Mouse (Mus musculus): ENCODE measurements around the gene Plppr1. TPM values are rescaled to one million over a fixed set of nuclear protein-coding genes. Genes with fewer than 3 reads are reported as not detected.

The Plppr1 gene
- polyA plus RNA-seq, 1 experiment from 2014 or later, result 0.13 TPM

DNA sequence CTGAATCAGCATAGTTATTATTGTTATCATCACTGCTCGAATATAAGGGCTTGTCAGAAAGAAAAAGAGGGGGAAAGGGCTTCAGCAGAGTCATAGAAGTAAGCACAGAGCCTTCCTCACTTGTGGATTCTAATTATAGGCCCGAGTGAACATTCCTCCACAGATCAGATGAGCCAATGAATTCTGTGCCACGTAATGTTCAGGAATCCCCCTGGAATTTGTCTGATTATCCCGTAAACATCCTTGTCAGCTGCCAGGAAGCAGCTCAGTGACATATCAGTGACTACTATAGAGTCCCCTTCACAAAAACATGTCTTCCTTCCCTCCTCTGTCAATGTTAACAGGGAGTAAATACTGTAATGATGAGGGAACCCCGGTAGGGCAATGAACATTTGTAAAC lies 50.9 kb downstream of the Plppr1 start:
- DNase-seq (ENCODE audit: low spot score), result no peak

DNA sequence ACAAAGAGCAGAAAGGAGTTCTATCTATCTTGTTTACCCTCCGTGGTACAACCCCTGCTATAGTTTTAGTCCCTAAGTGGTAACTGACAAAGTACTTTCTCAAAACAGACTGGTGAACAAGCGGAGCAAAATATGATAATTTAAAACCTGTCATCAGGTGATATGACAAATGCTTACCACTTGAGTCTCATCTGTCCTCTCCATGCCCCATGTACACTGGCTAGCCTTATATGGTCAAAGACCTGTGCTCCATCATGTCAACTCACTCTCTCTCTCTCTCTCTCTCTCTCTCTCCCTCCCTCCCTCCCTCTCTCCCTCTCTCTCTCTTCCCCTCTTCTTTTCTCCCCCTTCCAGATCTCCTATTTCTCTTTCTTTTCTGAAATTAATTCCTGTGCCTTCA lies 59.8 kb downstream of the Plppr1 start:
- no peak for DNase-seq (ENCODE audit: low spot score)

- no peak for DNase-seq (ENCODE audit: low spot score)
These were observed 85.7 kb downstream of the Plppr1 start for GRCm38 (mm10) chr4:49144798-49145197.

- DNase-seq (ENCODE audit: low spot score), result no peak
These were observed 89.7 kb downstream of the Plppr1 start for GRCm38 (mm10) chr4:49148775-49149174.

- no peak for DNase-seq (ENCODE audit: low spot score)
These were observed 90.2 kb downstream of the Plppr1 start for GRCm38 (mm10) chr4:49149251-49149650.

GRCm38 (mm10) chr4:49153849-49154248 lies 94.8 kb downstream of the Plppr1 start:
- peak; percentile 22 for DNase-seq (ENCODE audit: low spot score)

- no peak for DNase-seq (ENCODE audit: low spot score)
These were observed 97.7 kb downstream of the Plppr1 start for GRCm38 (mm10) chr4:49156781-49157180.

GRCm38 (mm10) chr4:49163285-49163684 lies 104.2 kb downstream of the Plppr1 start:
- no peak for DNase-seq (ENCODE audit: low spot score)

GRCm38 (mm10) chr4:49166391-49166790 lies 107.3 kb downstream of the Plppr1 start:
- no peak for DNase-seq (ENCODE audit: low spot score)

- no peak for DNase-seq (ENCODE audit: low spot score)
These were observed 108.0 kb downstream of the Plppr1 start for GRCm38 (mm10) chr4:49167030-49167429.

- no peak for DNase-seq (ENCODE audit: low spot score)
These were observed 110.4 kb downstream of the Plppr1 start for GRCm38 (mm10) chr4:49169498-49169897.

GRCm38 (mm10) chr4:49178101-49178500 lies 119.0 kb downstream of the Plppr1 start:
- DNase-seq (ENCODE audit: low spot score), result no peak

- DNase-seq (ENCODE audit: low spot score), result no peak
These were observed 119.8 kb downstream of the Plppr1 start for GRCm38 (mm10) chr4:49178891-49179290.

DNA sequence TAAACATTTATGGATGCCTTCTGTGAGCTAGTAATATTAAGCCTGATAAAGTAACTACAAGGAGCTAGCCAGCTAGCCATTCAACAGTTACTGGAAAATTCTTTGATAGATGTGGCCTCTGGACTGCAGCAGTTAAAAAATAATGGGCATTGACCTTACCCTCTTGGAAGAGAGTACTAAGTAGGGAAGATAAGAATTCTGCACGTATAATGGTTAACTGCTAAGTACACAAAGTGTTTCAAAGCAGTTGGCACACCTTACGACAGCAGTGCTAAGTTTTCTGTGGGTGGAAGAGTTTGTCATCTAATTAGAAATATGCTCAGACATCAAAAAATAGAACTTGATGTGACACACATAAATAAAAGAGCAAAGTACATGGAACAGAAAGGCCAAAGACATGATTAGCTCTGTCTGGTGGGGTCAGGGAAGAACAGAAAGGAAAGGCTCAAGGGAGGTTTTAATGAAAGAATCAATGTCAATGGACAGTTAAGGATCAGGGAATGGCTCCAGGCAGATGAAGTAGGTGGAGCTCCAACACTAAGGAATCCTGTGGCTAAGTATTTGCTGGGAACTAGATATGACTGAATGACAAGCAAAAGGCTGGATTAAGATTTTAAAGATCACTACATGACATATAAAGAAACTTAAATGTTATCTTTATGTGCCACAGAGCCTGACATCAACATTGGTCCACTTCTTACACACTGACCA lies 120.6 kb downstream of the Plppr1 start:
- DNase-seq (ENCODE audit: low spot score), result no peak

DNA sequence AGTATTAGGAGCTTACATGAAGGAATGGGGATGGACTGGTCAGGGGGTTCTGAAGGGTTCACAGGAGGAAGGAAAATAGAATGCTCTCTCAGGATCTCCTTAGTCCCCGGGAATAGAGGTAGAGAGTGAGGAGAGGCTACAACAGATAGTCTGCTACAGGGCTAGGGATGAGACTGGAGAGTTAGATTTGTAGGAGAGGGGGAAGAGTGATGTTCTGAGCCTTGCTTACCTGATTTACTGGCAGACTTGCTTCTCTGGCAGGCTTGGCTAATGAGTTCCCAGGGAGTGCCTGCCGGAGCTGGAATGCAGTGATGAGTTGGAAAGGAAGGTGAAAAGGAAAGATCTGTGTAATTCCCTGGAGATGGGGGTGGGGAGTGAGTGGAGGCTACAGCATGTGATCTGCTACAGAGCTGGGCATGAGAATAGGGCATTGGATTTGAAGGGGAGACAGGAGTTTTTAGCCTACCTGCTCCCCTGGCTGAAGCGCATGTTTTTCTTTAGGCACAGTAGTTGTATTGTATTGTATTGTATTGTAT lies 131.0 kb downstream of the Plppr1 start:
- DNase-seq (ENCODE audit: low spot score), result no peak

GRCm38 (mm10) chr4:49197125-49197747 lies 138.2 kb downstream of the Plppr1 start:
- DNase-seq (ENCODE audit: low spot score), result no peak

DNA sequence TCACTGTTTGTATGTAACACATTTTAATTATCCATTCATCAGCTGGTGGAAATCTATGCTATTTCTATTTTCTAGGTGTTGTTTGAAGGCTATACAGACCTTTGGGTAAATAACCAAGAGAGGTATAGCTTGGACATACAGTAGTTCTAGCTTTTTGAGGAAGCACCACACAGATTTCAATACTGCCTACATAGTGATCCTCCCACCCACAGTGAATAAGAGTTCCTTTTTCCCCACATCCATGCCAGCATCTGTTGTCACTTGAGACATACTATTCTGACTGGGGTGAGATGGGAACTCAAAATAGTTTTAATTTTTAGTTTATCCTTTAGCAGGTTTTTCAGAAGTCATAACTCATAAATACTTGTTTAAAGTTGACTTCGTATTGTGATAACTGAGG lies 151.4 kb downstream of the Plppr1 start:
- no peak for DNase-seq (ENCODE audit: low spot score)

GRCm38 (mm10) chr4:49211582-49211981 lies 152.5 kb downstream of the Plppr1 start:
- no peak for DNase-seq (ENCODE audit: low spot score)

DNA sequence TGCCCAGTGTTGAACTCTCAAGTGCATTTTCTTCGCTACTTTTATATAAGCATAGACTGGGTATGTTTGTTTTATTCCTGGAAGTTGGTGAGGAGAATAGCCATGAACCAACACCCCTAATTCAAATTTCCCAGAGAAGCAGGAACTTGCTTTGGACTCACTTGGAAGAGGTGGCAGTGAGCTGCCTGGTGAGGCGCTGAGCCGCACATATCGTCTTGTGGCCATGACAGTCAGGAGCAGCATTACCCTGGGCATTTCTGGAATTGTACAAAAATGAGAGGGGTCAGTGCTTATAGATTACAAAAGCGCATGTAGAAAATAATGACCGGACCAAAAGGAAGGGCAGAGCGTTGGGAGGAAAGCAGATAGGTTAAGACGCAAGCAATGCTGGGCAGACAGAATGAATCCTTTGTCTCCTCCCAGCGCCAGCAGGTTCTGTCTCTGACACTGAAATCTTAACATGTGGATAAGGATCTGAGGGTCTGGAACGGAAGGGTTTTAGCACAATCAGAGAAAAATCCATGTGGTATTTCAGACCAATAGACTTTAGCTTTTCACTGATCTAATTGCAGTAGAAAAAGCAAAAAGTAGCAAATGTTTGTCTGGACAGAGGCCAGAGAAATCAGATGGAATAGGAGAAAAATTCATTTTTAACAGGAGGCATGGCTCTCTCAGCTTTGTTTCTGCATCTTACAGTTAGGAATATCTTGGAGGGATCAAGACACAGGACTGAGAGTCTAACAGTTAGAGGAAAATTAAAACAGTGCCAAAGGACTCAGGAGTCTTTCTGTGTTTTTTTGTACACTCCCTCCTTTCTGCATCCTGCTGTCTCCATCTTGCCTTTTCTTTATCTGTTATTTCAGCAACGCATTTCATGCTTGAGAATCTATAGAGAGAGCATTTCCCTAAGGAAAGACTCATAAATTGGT lies 153.8 kb downstream of the Plppr1 start:
- DNase-seq (ENCODE audit: low spot score), result no peak

DNA sequence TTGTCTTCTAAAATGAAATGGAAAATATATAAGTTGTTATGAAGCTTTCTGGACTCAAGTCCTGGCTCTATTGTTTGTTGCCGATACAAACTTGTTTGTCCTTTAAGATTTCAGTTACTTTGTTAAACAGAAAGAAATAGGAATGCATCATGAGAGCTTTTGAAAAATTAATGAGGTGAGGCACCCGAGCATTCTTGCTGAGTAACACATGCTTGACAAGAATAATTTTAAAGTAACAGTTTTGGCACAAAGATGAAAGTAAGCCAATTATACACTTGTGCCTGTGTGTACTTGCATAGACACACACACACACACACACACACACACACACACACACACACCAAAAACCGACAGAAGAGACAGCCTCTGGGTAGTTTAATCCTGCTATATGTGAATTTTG lies 155.3 kb downstream of the Plppr1 start:
- DNase-seq (ENCODE audit: low spot score), result no peak

DNA sequence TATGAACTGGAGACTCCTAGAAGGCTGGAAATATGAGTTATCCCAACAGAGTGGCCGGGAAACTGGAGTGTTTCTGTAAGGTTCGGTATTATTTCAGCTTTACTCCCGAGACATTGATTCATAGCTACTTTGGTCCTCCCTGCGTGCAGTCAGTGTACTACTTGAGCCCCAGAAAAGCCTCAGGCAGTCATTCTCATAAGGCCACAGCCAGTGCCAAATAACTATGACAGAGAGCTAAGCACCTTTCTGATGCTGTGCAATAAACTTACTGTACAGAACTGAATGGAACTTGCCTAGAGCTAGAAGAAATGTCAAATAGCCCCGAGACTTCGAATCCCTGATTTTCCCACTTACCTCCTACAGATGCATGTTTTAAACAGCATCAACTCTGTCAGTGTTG lies 164.4 kb downstream of the Plppr1 start:
- no peak for DNase-seq (ENCODE audit: low spot score)

- no peak for DNase-seq (ENCODE audit: low spot score)
These were observed 165.9 kb downstream of the Plppr1 start for GRCm38 (mm10) chr4:49225021-49225420.

Measured in thymus, postnatal 0 days (tissue).